Mouse (Mus musculus) embryonic facial prominence, embryonic 15.5 days (tissue): ENCODE results near the gene L3mbtl1. TPM values are rescaled to one million over a fixed set of nuclear protein-coding genes. Genes with fewer than 3 reads are reported as not detected.

Experiments used
- ATAC-seq: fragments of 200-750 bp; cut with Nextera tagmentation; 2 replicates; pipeline ENCODE4 v1.8.0; 2017; ENCODE audit warnings: low read depth, moderate TSS enrichment; ENCODE audit not compliant: insufficient number of reproducible peaks, low FRiP score, low TSS enrichment
- H3K27ac ChIP-seq: fragments of 300-500 bp; sonication (generic); replicated peaks from 2 replicates; pipeline ENCODE4 v1.5.1; 2015; ENCODE audit warnings: mild to moderate bottlenecking, inconsistent platforms
- H3K27me3 ChIP-seq: fragments of 300-500 bp; sonication (generic); 2 replicates; pipeline ENCODE4 v1.6.1; 2015; ENCODE audit warnings: inconsistent platforms
- H3K36me3 ChIP-seq: fragments of 300-500 bp; sonication (generic); 2 replicates; pipeline ENCODE4 v1.6.1; 2015; ENCODE audit warnings: mild to moderate bottlenecking, inconsistent platforms
- H3K4me1 ChIP-seq: fragments of 300-500 bp; sonication (generic); 2 replicates; pipeline ENCODE4 v1.6.1; 2015; ENCODE audit warnings: inconsistent platforms
- H3K4me2 ChIP-seq: fragments of 300-500 bp; sonication (generic); replicated peaks from 2 replicates; pipeline ENCODE4 v1.6.1; 2015; ENCODE audit warnings: mild to moderate bottlenecking, inconsistent platforms
- H3K4me3 ChIP-seq: fragments of 300-500 bp; sonication (generic); replicated peaks from 2 replicates; pipeline ENCODE4 v1.5.1; 2015; ENCODE audit warnings: mild to moderate bottlenecking, inconsistent platforms
- H3K9ac ChIP-seq: fragments of 300-500 bp; sonication (generic); 2 replicates; pipeline ENCODE4 v1.6.1; 2015; ENCODE audit warnings: inconsistent platforms
- H3K9me3 ChIP-seq: fragments of 300-500 bp; sonication (generic); replicated peaks from 2 replicates; pipeline ENCODE4 v1.6.1; 2016; ENCODE audit warnings: inconsistent platforms
- WGBS: fragments of 180-500 bp; shearing (Covaris S2); methylation state at CpG from one replicate; pipeline ENCODE4 v1.1.7; 2015; 5-methylcytosine and 5-hydroxymethylcytosine counted together
- polyA plus RNA-seq: library from polyadenylated mRNA; unstranded; fragments of >200 nt; fragmentation: Nextera tagmentation; extraction: Ambion mirVana; gene quantifications from 2 replicates; pipeline ENCODE4 v1.2.1, GENCODE M21; 2015

L3mbtl1 gene
- polyA plus RNA-seq, 1 experiment from 2014 or later = 0.48 TPM

DNA sequence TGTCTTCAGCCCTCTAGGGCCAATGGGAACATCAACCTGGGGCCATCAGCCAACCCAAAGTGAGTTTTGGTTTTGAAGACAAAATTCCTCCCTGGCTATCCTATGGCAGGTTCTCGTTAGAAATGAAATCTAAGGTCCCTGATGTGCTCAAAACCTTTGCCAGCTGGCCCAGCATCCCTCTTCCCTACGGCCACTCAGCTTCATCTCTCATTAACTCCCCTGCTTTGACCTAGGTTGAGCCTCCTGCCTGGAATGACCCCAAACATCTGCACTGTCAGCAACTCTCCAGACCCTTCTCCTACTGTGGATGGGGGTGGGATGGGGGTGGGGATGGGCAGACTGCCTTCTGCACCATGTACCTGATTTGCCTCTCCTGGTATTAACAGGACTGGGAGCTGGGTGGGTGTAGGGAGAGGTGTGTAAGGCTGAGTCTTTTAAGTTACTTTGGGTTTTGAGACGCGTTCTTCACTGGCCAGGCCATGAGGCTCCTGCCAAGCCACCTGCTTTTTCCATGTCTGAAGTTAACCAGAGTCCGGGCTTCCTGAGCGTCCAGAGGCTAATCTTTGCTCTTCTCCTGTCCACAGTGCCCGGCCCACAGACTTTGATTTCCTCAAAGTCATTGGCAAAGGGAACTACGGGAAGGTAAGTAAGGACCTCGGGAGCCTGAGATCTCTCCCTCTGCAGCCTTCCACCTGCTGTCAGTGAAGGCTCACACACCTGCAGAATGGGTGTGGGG lies 50.8 kb downstream of the L3mbtl1 start:
- Histone ChIP-seq H3K27ac (no peak overlapping the region), H3K9me3 (no peaks in the 10 kb centered on the region), H3K4me2 (no peak overlapping the region), H3K4me3 (no peak overlapping the region), H3K27me3 (no peaks in the 10 kb centered on the region), H3K9ac (no peak overlapping the region), H3K36me3 (no peaks in the 10 kb centered on the region), H3K4me1 (0 out of 2 replicates have a peak, but pooled peaks cover 5% of the 10 kb centered on the region)
- ATAC-seq = no peak
- 78% methylated on average over 9 of the region's 9 CpGs for WGBS

DNA sequence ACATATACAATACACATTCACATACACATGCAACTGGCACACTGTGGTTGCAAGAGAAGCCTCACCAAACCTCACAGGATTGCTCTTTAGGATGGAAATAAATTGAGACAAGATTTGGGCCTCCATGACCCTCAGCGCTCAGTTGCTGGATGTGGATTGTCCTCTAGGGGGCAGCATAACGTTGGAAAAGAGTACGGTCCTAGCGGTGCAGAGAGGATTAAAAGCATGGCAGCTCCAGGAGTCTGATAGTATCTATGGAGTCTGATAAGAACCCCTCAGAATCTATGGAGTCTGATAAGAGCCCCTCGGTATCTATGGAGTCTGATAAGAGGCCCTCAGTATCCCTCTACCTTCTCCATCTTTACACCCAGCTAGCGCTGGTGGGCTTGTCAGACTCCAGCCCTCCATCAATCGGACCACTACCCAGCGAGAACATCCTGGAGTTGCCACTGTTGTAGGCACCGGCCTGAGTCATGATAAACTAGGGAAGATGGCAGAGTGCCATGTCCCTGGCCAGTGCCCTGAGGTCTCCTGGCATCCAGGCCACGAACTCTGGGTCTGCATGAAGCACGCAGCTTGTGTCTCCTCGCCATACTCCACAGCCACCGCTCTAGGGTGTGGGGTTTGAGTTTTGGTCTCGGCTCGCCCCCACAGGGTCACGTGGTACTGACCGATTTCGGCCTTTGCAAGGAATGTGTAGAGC lies 55.4 kb downstream of the L3mbtl1 start:
- no peak for ATAC-seq
- Histone ChIP-seq H3K27ac (no peak overlapping the region), H3K9me3 (no peaks in the 10 kb centered on the region), H3K27me3 (no peaks in the 10 kb centered on the region), H3K4me2 (peak overlapping the region; percentile 40), H3K9ac (no peak overlapping the region), H3K4me3 (0 out of 2 replicates have a peak overlapping the region, but pooled peaks have one; percentile 2), H3K4me1 (0 out of 2 replicates have a peak, but pooled peaks cover 5% of the 10 kb centered on the region), H3K36me3 (no peaks in the 10 kb centered on the region)
- 31% methylated on average over 18 of the region's 18 CpGs for WGBS

DNA sequence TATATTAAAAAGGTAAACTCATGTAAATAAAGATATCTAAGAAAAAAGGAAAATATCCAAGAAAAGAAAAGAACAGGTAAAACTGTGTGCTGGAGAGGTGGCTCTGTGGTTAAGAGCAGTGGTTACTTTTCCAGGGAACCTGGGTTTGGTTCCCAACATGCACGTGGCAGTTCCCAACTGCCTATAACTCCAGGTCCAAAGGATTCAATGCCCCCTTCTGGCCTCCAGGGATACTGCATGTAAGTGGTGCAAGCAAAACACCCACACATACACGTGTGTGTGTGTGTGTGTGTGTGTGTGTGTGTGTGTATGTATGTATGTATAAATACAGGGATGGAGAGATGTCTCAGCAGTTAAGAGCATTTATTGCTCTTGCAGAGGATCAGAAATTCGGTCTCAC lies 56.5 kb downstream of the L3mbtl1 start:
- 27% methylated on average over 3 of the region's 3 CpGs for WGBS

DNA sequence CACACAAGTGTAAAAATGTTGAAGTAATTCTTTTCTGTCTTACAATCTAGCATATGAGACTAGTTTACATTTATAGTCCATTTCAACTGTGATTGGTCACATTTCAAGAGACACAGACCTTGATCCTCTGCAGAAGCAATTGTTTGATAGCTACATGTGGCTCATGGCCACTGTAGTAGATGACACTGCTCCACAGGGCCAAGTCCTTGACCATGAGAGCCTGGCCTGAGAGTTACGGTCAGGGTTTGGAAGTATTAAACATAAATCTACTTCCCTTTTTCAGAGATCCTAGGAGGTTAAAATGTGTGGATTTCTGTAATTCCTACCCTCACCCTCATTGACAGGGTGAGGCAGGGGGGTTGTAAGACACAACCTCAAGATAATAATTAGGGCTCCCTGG lies 57.8 kb downstream of the L3mbtl1 start:
- Histone ChIP-seq H3K4me3 (no peak overlapping the region), H3K36me3 (no peaks in the 10 kb centered on the region), H3K27ac (no peak overlapping the region), H3K27me3 (no peaks in the 10 kb centered on the region), H3K9me3 (no peaks in the 10 kb centered on the region), H3K4me2 (no peak overlapping the region), H3K4me1 (0 out of 2 replicates have a peak, but pooled peaks cover 5% of the 10 kb centered on the region), H3K9ac (no peak overlapping the region)
- 84% methylated on average over 1 of the region's 1 CpGs for WGBS
- no peak for ATAC-seq

More for the DNA sequence above, 56.5 kb downstream of the L3mbtl1 start:
- Histone ChIP-seq H3K4me3 (no peak overlapping the region), H3K4me1 (0 out of 2 replicates have a peak, but pooled peaks cover 5% of the 10 kb centered on the region), H3K4me2 (no peak overlapping the region), H3K9me3 (no peaks in the 10 kb centered on the region), H3K9ac (no peak overlapping the region), H3K27me3 (no peaks in the 10 kb centered on the region), H3K36me3 (no peaks in the 10 kb centered on the region), H3K27ac (no peak overlapping the region)
- ATAC-seq = no peak

DNA sequence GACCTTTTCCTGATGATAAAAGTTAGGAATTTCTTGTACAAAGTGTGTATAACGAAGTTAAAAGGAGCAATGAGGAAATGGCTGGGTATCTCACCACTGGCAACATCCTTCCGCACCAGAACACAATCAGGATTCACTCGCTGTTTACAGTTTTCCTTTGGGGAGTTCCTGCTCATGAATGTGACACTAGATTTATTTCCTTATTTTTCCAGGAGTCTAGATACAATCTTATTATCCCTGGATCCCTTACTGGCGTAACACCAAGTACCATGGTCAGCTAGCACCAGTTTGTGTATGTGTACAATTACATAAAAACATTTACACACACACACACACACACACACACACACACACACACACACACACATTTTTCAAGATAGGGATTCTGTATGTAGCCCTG lies 64.0 kb downstream of the L3mbtl1 start:
- Histone ChIP-seq H3K4me1 (no peaks in the 10 kb centered on the region), H3K27me3 (no peaks in the 10 kb centered on the region), H3K9ac (no peak overlapping the region), H3K27ac (no peak overlapping the region), H3K4me3 (no peak overlapping the region), H3K36me3 (no peaks in the 10 kb centered on the region), H3K9me3 (no peaks in the 10 kb centered on the region), H3K4me2 (no peak overlapping the region)
- 76% methylated on average over 4 of the region's 4 CpGs for WGBS
- ATAC-seq = no peak

DNA sequence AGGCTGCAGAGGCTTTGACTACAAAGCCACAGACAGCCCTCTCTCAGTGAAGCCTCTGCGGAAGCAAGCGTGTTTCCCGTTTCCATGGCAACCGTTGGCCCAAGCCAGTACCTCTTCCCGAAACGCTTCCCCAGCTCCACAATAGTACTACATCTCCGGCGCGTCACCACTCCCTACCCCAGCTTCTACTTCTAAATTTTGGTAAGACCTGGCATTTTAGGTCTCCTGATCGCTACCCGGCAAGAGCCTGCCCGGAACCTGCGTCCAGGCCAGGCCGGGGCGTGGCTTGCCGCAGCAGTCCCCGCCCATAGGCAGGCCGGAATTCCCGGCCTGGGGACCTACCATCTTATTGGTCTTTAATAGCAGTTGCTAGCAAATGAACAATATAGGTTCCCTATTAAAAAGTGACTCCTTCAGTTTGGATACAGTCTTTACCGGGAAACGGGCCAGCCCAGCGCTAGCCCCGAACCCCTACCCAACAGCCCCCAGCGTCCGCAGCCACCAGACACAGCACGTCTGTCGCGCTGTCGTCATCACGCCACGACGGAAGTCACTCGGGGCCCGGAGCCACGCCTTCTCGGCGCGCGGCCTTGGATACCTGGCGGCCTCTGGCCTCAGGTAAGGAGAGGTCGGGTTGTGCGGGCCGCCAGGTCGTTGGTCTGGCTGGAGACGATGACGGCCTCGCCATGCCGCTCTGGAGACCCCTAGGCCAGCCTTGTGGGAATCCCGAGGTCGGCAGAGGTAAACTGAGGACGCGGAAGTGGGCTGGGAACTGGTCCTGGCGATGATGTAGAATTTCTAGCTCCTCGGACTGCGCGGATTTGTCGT lies 73.9 kb downstream of the L3mbtl1 start, which contains the start of gene Ift52:
Gene Ift52 (plus strand): TSS at position 439 of the 828 bp plus-strand sequence.
- H3K4me1 ChIP-seq = peaks cover 12% of the 10 kb centered on the region; the same call in 1 of the 2 replicates
- peak within 1 kb of the TSS; percentile 99 for H3K4me3 ChIP-seq
- peak; percentile 92 for ATAC-seq
- no peaks in the 10 kb centered on the region for H3K27me3 ChIP-seq
- peak within 1 kb of the TSS; percentile 85 for H3K9ac ChIP-seq
- peak within 1 kb of the TSS; percentile 53 for H3K4me2 ChIP-seq
- H3K9me3 ChIP-seq = no peaks in the 10 kb centered on the region
- under 1% methylated on average over 57 of the region's 57 CpGs for WGBS
- peak within 1 kb of the TSS; percentile 79 for H3K27ac ChIP-seq
- no peaks in the 10 kb centered on the region for H3K36me3 ChIP-seq

Other genes with a start within 250 kb of the L3mbtl1 start
- gene Srsf6, start 11.9 kb upstream of the L3mbtl1 start, polyA plus RNA-seq = 190 and 195 TPM in 2 replicates
- 0.09 TPM in 1 of 2 replicates, not detected in the other for gene Sgk2, start 43.9 kb downstream of the L3mbtl1 start, polyA plus RNA-seq
- 45.3 and 51.7 TPM in 2 replicates for gene Ift52, start 73.9 kb downstream of the L3mbtl1 start, polyA plus RNA-seq
- 23.3 and 24.8 TPM in 2 replicates for gene Mybl2, start 111.2 kb downstream of the L3mbtl1 start, polyA plus RNA-seq
- gene Gtsf1l, start 144.4 kb downstream of the L3mbtl1 start, polyA plus RNA-seq = 0.48 TPM in 1 of 2 replicates, not detected in the other